Mouse (Mus musculus): Measurements from ENCODE around the gene Tekt4.

GRCm38 (mm10) chr17:25408302-25408999, 46.0 kb upstream of the Tekt4 start:
- TF ChIP-seq EP300 (optimal IDR thresholded peaks at IDR 0.05) = no peak
- no peak for TF ChIP-seq CTCF (IDR thresholded peaks at IDR 0.05; ENCODE audit: low read depth)

All from stomach, postnatal 0 days (tissue).